Mouse (Mus musculus): ENCODE measurements at regions not wholly inside any gene's neighbourhood (a gene's known extent, or its start where the extent isn't known, plus 50 kb on each side); places are given as distances from the start of the nearest gene placed in this dataset.

- 87% methylated on average over 8 of the region's 8 CpGs for WGBS
- Histone ChIP-seq H3K9ac (replicated peaks; ENCODE audit: low read depth, low read length) (no peak overlapping the region), H3K4me2 (replicated peaks; ENCODE audit: low read depth, low read length) (no peak overlapping the region), H3K4me3 (ENCODE audit: low read depth, low read length) (no peak overlapping the region), H3K9me3 (ENCODE audit: control insufficient read depth, low read depth, low read length) (no peaks in the 10 kb centered on the region), H3K27ac (ENCODE audit: low read length) (no peak overlapping the region), H3K27me3 (ENCODE audit: control insufficient read depth, insufficient read depth, low read length) (no peaks in the 10 kb centered on the region), H3K4me1 (ENCODE audit: control insufficient read depth, insufficient read depth, low read length) (no peaks in the 10 kb centered on the region), H3K36me3 (ENCODE audit: control insufficient read depth, insufficient read depth, low read length) (no peaks in the 10 kb centered on the region)
- no peak for ATAC-seq (ENCODE audit: insufficient number of reproducible peaks, insufficient read depth, low FRiP score, low read depth)
Observed at GRCm38 (mm10) chr12:54456731-54457130, 199.6 kb downstream of the Sptssa start.

- Histone ChIP-seq H3K27ac (ENCODE audit: low read length) (no peak overlapping the region), H3K4me3 (ENCODE audit: low read depth, low read length) (no peak overlapping the region), H3K27me3 (ENCODE audit: control insufficient read depth, insufficient read depth, low read length) (no peaks in the 10 kb centered on the region), H3K36me3 (ENCODE audit: control insufficient read depth, insufficient read depth, low read length) (no peaks in the 10 kb centered on the region), H3K9me3 (ENCODE audit: control insufficient read depth, low read depth, low read length) (no peaks in the 10 kb centered on the region), H3K4me2 (replicated peaks; ENCODE audit: low read depth, low read length) (no peak overlapping the region), H3K4me1 (ENCODE audit: control insufficient read depth, insufficient read depth, low read length) (no peaks in the 10 kb centered on the region), H3K9ac (replicated peaks; ENCODE audit: low read depth, low read length) (no peak overlapping the region)
- 75% methylated on average over 10 of the region's 10 CpGs for WGBS
- no peak for ATAC-seq (ENCODE audit: insufficient number of reproducible peaks, insufficient read depth, low FRiP score, low read depth)
Observed at GRCm38 (mm10) chr12:54454606-54455005, 201.8 kb downstream of the Sptssa start.

GRCm38 (mm10) chr12:54453343-54453742, 203.0 kb downstream of the Sptssa start:
- Histone ChIP-seq H3K27me3 (ENCODE audit: control insufficient read depth, insufficient read depth, low read length) (no peaks in the 10 kb centered on the region), H3K4me3 (ENCODE audit: low read depth, low read length) (no peak overlapping the region), H3K4me1 (ENCODE audit: control insufficient read depth, insufficient read depth, low read length) (no peaks in the 10 kb centered on the region), H3K36me3 (ENCODE audit: control insufficient read depth, insufficient read depth, low read length) (no peaks in the 10 kb centered on the region), H3K9ac (replicated peaks; ENCODE audit: low read depth, low read length) (no peak overlapping the region), H3K9me3 (ENCODE audit: control insufficient read depth, low read depth, low read length) (no peaks in the 10 kb centered on the region), H3K4me2 (replicated peaks; ENCODE audit: low read depth, low read length) (no peak overlapping the region), H3K27ac (ENCODE audit: low read length) (no peak overlapping the region)
- 53% methylated on average over 4 of the region's 4 CpGs for WGBS
- no peak for ATAC-seq (ENCODE audit: insufficient number of reproducible peaks, insufficient read depth, low FRiP score, low read depth)

- no peak overlapping the region for H3K4me3 ChIP-seq (ENCODE audit: low read depth, low read length)
- H3K27me3 ChIP-seq (ENCODE audit: control insufficient read depth, insufficient read depth, low read length), result no peaks in the 10 kb centered on the region
- H3K9ac ChIP-seq (replicated peaks; ENCODE audit: low read depth, low read length), result no peak overlapping the region
- H3K27ac ChIP-seq (ENCODE audit: low read length), result no peak overlapping the region
- H3K4me1 ChIP-seq (ENCODE audit: control insufficient read depth, insufficient read depth, low read length), result no peaks in the 10 kb centered on the region
- H3K4me2 ChIP-seq (replicated peaks; ENCODE audit: low read depth, low read length), result no peak overlapping the region
- H3K9me3 ChIP-seq (ENCODE audit: control insufficient read depth, low read depth, low read length), result no peaks in the 10 kb centered on the region
- 73% methylated on average over 10 of the region's 10 CpGs for WGBS
- H3K36me3 ChIP-seq (ENCODE audit: control insufficient read depth, insufficient read depth, low read length), result no peaks in the 10 kb centered on the region
- no peak for ATAC-seq (ENCODE audit: insufficient number of reproducible peaks, insufficient read depth, low FRiP score, low read depth)
Observed at GRCm38 (mm10) chr12:54450369-54450768, 206.0 kb downstream of the Sptssa start.

- Histone ChIP-seq H3K9ac (replicated peaks; ENCODE audit: low read depth, low read length) (no peak overlapping the region), H3K36me3 (ENCODE audit: control insufficient read depth, insufficient read depth, low read length) (no peaks in the 10 kb centered on the region), H3K4me3 (ENCODE audit: low read depth, low read length) (no peak overlapping the region), H3K27ac (ENCODE audit: low read length) (no peak overlapping the region), H3K4me2 (replicated peaks; ENCODE audit: low read depth, low read length) (no peak overlapping the region), H3K9me3 (ENCODE audit: control insufficient read depth, low read depth, low read length) (no peaks in the 10 kb centered on the region), H3K27me3 (ENCODE audit: control insufficient read depth, insufficient read depth, low read length) (no peaks in the 10 kb centered on the region), H3K4me1 (ENCODE audit: control insufficient read depth, insufficient read depth, low read length) (peaks cover 12% of the 10 kb centered on the region)
- no peak for ATAC-seq (ENCODE audit: insufficient number of reproducible peaks, insufficient read depth, low FRiP score, low read depth)
- 50% methylated on average over 2 of the region's 2 CpGs for WGBS
Observed at GRCm38 (mm10) chr12:54448221-54448620, 208.2 kb downstream of the Sptssa start.

- no peaks in the 10 kb centered on the region for H3K36me3 ChIP-seq (ENCODE audit: control insufficient read depth, insufficient read depth, low read length)
- no peak overlapping the region for H3K4me3 ChIP-seq (ENCODE audit: low read depth, low read length)
- no peak overlapping the region for H3K27ac ChIP-seq (ENCODE audit: low read length)
- H3K9ac ChIP-seq (replicated peaks; ENCODE audit: low read depth, low read length), result no peak overlapping the region
- ATAC-seq (ENCODE audit: insufficient number of reproducible peaks, insufficient read depth, low FRiP score, low read depth), result no peak
- H3K4me2 ChIP-seq (replicated peaks; ENCODE audit: low read depth, low read length), result no peak overlapping the region
- H3K27me3 ChIP-seq (ENCODE audit: control insufficient read depth, insufficient read depth, low read length), result no peaks in the 10 kb centered on the region
- H3K9me3 ChIP-seq (ENCODE audit: control insufficient read depth, low read depth, low read length), result no peaks in the 10 kb centered on the region
- H3K4me1 ChIP-seq (ENCODE audit: control insufficient read depth, insufficient read depth, low read length), result peaks cover 12% of the 10 kb centered on the region
- WGBS, result 67% methylated on average over 3 of the region's 3 CpGs
Observed at GRCm38 (mm10) chr12:54447354-54447753, 209.0 kb downstream of the Sptssa start.

- H3K4me1 ChIP-seq (ENCODE audit: control insufficient read depth, insufficient read depth, low read length), result peaks cover 12% of the 10 kb centered on the region
- H3K36me3 ChIP-seq (ENCODE audit: control insufficient read depth, insufficient read depth, low read length), result no peaks in the 10 kb centered on the region
- H3K9me3 ChIP-seq (ENCODE audit: control insufficient read depth, low read depth, low read length), result no peaks in the 10 kb centered on the region
- H3K27me3 ChIP-seq (ENCODE audit: control insufficient read depth, insufficient read depth, low read length), result no peaks in the 10 kb centered on the region
- no peak overlapping the region for H3K9ac ChIP-seq (replicated peaks; ENCODE audit: low read depth, low read length)
- no peak overlapping the region for H3K4me2 ChIP-seq (replicated peaks; ENCODE audit: low read depth, low read length)
- no peak overlapping the region for H3K27ac ChIP-seq (ENCODE audit: low read length)
- no peak for ATAC-seq (ENCODE audit: insufficient number of reproducible peaks, insufficient read depth, low FRiP score, low read depth)
- WGBS, result 81% methylated on average over 7 of the region's 7 CpGs
- H3K4me3 ChIP-seq (ENCODE audit: low read depth, low read length), result no peak overlapping the region
Observed at GRCm38 (mm10) chr12:54446356-54446755, 210.0 kb downstream of the Sptssa start.

- Histone ChIP-seq H3K36me3 (ENCODE audit: control insufficient read depth, insufficient read depth, low read length) (no peaks in the 10 kb centered on the region), H3K27me3 (ENCODE audit: control insufficient read depth, insufficient read depth, low read length) (no peaks in the 10 kb centered on the region), H3K4me3 (ENCODE audit: low read depth, low read length) (no peak overlapping the region), H3K27ac (ENCODE audit: low read length) (no peak overlapping the region), H3K9me3 (ENCODE audit: control insufficient read depth, low read depth, low read length) (no peaks in the 10 kb centered on the region), H3K4me1 (ENCODE audit: control insufficient read depth, insufficient read depth, low read length) (peaks cover 12% of the 10 kb centered on the region), H3K4me2 (replicated peaks; ENCODE audit: low read depth, low read length) (no peak overlapping the region), H3K9ac (replicated peaks; ENCODE audit: low read depth, low read length) (no peak overlapping the region)
- ATAC-seq (ENCODE audit: insufficient number of reproducible peaks, insufficient read depth, low FRiP score, low read depth), result no peak
- 46% methylated on average over 4 of the region's 4 CpGs for WGBS
Observed at GRCm38 (mm10) chr12:54444416-54444815, 212.0 kb downstream of the Sptssa start.

- Histone ChIP-seq H3K4me1 (ENCODE audit: control insufficient read depth, insufficient read depth, low read length) (peaks cover 12% of the 10 kb centered on the region), H3K4me2 (replicated peaks; ENCODE audit: low read depth, low read length) (no peak overlapping the region), H3K36me3 (ENCODE audit: control insufficient read depth, insufficient read depth, low read length) (no peaks in the 10 kb centered on the region), H3K27ac (ENCODE audit: low read length) (no peak overlapping the region), H3K4me3 (ENCODE audit: low read depth, low read length) (no peak overlapping the region), H3K27me3 (ENCODE audit: control insufficient read depth, insufficient read depth, low read length) (no peaks in the 10 kb centered on the region), H3K9ac (replicated peaks; ENCODE audit: low read depth, low read length) (no peak overlapping the region), H3K9me3 (ENCODE audit: control insufficient read depth, low read depth, low read length) (no peaks in the 10 kb centered on the region)
- ATAC-seq (ENCODE audit: insufficient number of reproducible peaks, insufficient read depth, low FRiP score, low read depth), result no peak
- WGBS, result 50% methylated on average over 2 of the region's 2 CpGs
Observed at GRCm38 (mm10) chr12:54443285-54443684, 213.1 kb downstream of the Sptssa start.
